Mouse (Mus musculus) thymus, adult 2 months (tissue): ENCODE data around the gene Rrp7a.

Experiments used
- CTCF ChIP-seq: fragments of 200-500 bp; IDR thresholded peaks from 2 replicates; pipeline ENCODE4 v1.5.1; 2012; ENCODE audit warnings: mild to moderate bottlenecking, control low read depth, low read length, moderate library complexity, borderline replicate concordance; ENCODE audit not compliant: control insufficient read depth, poor library complexity, insufficient read depth; ENCODE audit errors: extremely low read depth
- POLR2A ChIP-seq: fragments of 200-500 bp; IDR thresholded peaks from 2 replicates; pipeline ENCODE4 v1.6.1; 2012; ENCODE audit warnings: mild to moderate bottlenecking, low read length, control low read depth, moderate library complexity; ENCODE audit not compliant: control insufficient read depth, poor library complexity, insufficient read depth; ENCODE audit errors: extremely low read depth

GRCm38 (mm10) chr15:83162818-83163485 is 40.4 kb upstream of the Rrp7a start:
- no peak for TF ChIP-seq CTCF
- no peak for TF ChIP-seq POLR2A
